Mouse (Mus musculus) ovary, postnatal 36 days (tissue): ENCODE results near the gene Alpk1.

Experiments
- DNase-seq: peaks from one replicate; pipeline ENCODE4 v3.0.0; 2022; ENCODE audit warnings: low spot score, mixed read lengths

Alpk1 gene

GRCm38 (mm10) chr3:127743614-127744365 lies 36.5 kb downstream of the Alpk1 start:
- no peak for DNase-seq

- no peak for DNase-seq
Measured at GRCm38 (mm10) chr3:127741473-127741872, 38.9 kb downstream of the Alpk1 start.

- DNase-seq: no peak
Measured at GRCm38 (mm10) chr3:127737876-127738275, 42.5 kb downstream of the Alpk1 start.

- no peak for DNase-seq
Measured at GRCm38 (mm10) chr3:127735395-127735794, 44.9 kb downstream of the Alpk1 start.

- DNase-seq: no peak
Measured at GRCm38 (mm10) chr3:127729513-127730137, 50.7 kb downstream of the Alpk1 start.

- DNase-seq: no peak
Measured at GRCm38 (mm10) chr3:127728851-127729512, 51.3 kb downstream of the Alpk1 start.

- DNase-seq: no peak
Measured at GRCm38 (mm10) chr3:127728046-127728445, 52.3 kb downstream of the Alpk1 start.

- DNase-seq: no peak
Measured at GRCm38 (mm10) chr3:127720948-127721347, 59.4 kb downstream of the Alpk1 start.

- DNase-seq: no peak
Measured at GRCm38 (mm10) chr3:127720050-127720449, 60.3 kb downstream of the Alpk1 start.

- DNase-seq: no peak
Measured at GRCm38 (mm10) chr3:127719601-127720000, 60.7 kb downstream of the Alpk1 start.

- DNase-seq: no peak
Measured at GRCm38 (mm10) chr3:127716759-127717158, 63.6 kb downstream of the Alpk1 start.

- DNase-seq: no peak
Measured at GRCm38 (mm10) chr3:127713112-127713511, 67.2 kb downstream of the Alpk1 start.

GRCm38 (mm10) chr3:127711536-127711935 lies 68.8 kb downstream of the Alpk1 start:
- no peak for DNase-seq

- DNase-seq: no peak
Measured at GRCm38 (mm10) chr3:127707089-127707485, 73.2 kb downstream of the Alpk1 start.

- DNase-seq: no peak
Measured at GRCm38 (mm10) chr3:127706445-127707088, 73.8 kb downstream of the Alpk1 start.

- DNase-seq: no peak
Measured at GRCm38 (mm10) chr3:127705515-127706444, 74.5 kb downstream of the Alpk1 start.

- DNase-seq: no peak
Measured at GRCm38 (mm10) chr3:127705139-127705514, 75.2 kb downstream of the Alpk1 start.

- DNase-seq: no peak
Measured at GRCm38 (mm10) chr3:127701196-127701825, 79.0 kb downstream of the Alpk1 start.

- DNase-seq: no peak
Measured at GRCm38 (mm10) chr3:127698636-127699035, 81.7 kb downstream of the Alpk1 start.

- no peak for DNase-seq
Measured at GRCm38 (mm10) chr3:127696541-127696940, 83.8 kb downstream of the Alpk1 start.
